Mouse (Mus musculus): Measurements from ENCODE around the gene Cr2.
"Not testable (repeated sequence)": the region's sequence is repeated elsewhere in the genome, so short reads cannot be mapped to it uniquely, and the experiment has no call there.

Cr2 gene

DNA sequence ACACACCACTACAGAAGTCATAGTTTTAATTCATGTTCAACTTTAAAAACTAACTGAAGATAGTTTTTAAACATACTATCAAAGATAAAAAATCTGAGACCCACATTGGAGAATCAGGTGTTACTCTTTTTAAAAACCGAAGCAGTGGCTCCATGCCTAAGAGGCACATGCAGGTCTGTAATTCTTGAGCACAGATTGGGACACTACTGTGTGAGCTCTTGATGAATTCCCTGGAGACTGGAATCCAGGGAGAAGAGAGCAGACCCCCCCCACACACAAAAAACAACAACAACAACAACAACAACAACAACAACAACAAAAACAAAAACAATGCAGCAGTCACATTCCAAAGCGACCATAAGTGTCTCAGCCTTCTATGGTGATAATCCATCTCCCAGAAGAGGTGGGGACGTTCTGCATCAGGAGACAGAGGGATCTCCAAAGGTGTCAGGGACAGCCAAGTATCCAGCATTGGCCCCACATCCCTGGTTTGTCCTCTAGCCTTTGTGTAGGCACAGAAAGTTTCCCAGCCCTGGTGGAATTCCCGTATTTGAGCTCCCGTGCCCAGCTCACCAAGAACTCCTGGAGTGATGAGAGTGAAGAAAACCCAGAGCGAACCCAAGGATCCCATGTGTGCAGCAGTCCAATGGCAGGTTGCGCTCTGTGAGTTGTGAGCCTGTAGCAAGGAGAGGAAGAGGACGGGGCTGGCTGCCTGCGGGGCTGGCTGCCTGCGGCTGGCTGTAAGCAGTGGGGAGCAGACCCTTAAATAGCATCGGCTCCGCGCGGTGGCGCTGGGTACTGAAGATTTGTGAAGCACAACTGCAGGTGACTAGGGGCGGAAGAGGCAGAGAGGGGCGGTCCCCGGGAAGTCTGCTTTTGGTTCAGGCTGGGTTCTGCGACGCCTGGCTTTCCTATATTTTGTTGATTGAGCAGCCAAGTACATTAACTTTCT is at the start of gene Cr2:
TSS of gene Cr2 (minus strand) at position 737 of the 952 bp plus-strand sequence.
- in situ Hi-C loops (cut with MboI; ENCODE audit: low pct_unique_long_range_greater_than_20kb in 1 of 2, low sequenced_read_pairs in 2 of 2, unreplicated experiment in 1 of 2): no loop called here

- in situ Hi-C loops (cut with MboI; ENCODE audit: low pct_unique_long_range_greater_than_20kb in 1 of 2, low sequenced_read_pairs in 2 of 2, unreplicated experiment in 1 of 2): no loop called here
These were observed 45.3 kb upstream of the Cr2 start for GRCm38 (mm10) chr1:195221781-195222180.

GRCm38 (mm10) chr1:195212851-195213250 is 36.3 kb upstream of the Cr2 start:
- in situ Hi-C loops (cut with MboI; ENCODE audit: low pct_unique_long_range_greater_than_20kb in 1 of 2, low sequenced_read_pairs in 2 of 2, unreplicated experiment in 1 of 2): not testable (repeated sequence)

- in situ Hi-C loops (cut with MboI; ENCODE audit: low pct_unique_long_range_greater_than_20kb in 1 of 2, low sequenced_read_pairs in 2 of 2, unreplicated experiment in 1 of 2): no loop called here
These were observed 8.2 kb upstream of the Cr2 start for GRCm38 (mm10) chr1:195184746-195185145.

- in situ Hi-C loops (cut with MboI; ENCODE audit: low pct_unique_long_range_greater_than_20kb in 1 of 2, low sequenced_read_pairs in 2 of 2, unreplicated experiment in 1 of 2): no loop called here
These were observed 11.3 kb downstream of the Cr2 start for GRCm38 (mm10) chr1:195164996-195165755.

GRCm38 (mm10) chr1:195132070-195132469 is 44.4 kb downstream of the Cr2 start:
- in situ Hi-C loops (cut with MboI; ENCODE audit: low pct_unique_long_range_greater_than_20kb in 1 of 2, low sequenced_read_pairs in 2 of 2, unreplicated experiment in 1 of 2): no loop called here

DNA sequence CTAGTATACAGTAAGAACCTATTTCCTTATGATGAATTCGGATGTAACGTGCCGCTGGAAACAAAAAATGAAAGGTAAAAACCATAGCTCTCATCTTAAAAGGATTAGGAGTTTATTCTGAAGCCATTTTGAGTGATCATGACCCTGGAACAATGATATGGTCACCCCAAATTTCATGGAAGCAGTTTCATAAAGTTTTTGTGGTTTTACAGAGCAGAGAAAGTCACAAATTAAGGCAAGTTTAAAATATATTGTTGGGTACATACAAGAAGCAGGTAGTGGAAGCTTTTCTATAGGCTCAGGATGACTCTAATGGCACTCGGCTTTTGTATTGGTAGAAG is 44.9 kb downstream of the Cr2 start:
- in situ Hi-C loops (cut with MboI; ENCODE audit: low pct_unique_long_range_greater_than_20kb in 1 of 2, low sequenced_read_pairs in 2 of 2, unreplicated experiment in 1 of 2): no loop called here

GRCm38 (mm10) chr1:195130953-195131674 is 45.4 kb downstream of the Cr2 start, which contains the start of gene Cr1l:
Gene Cr1l (minus strand): TSS chr1:195131586.
- in situ Hi-C loops (cut with MboI; ENCODE audit: low pct_unique_long_range_greater_than_20kb in 1 of 2, low sequenced_read_pairs in 2 of 2, unreplicated experiment in 1 of 2): no loop called here

DNA sequence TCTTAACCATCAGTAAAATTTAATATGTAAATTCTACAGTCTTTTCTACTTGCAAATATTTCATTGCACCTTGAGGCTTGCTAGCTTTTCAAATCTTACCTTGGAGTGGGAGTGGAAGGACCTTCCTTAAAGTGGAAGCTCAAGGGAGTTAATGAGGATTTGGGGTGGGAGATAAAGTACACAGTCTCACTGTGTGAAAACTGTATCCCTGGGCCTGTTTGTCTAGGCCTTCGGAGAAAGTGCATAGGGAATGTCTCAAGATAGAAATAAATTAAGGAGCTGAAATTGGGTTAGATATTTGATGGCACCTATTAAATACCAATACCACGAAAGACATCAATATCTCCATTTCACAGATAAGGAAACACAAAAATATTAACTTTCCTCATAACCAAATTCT is 46.0 kb downstream of the Cr2 start:
- in situ Hi-C loops (cut with MboI; ENCODE audit: low pct_unique_long_range_greater_than_20kb in 1 of 2, low sequenced_read_pairs in 2 of 2, unreplicated experiment in 1 of 2): no loop called here

DNA sequence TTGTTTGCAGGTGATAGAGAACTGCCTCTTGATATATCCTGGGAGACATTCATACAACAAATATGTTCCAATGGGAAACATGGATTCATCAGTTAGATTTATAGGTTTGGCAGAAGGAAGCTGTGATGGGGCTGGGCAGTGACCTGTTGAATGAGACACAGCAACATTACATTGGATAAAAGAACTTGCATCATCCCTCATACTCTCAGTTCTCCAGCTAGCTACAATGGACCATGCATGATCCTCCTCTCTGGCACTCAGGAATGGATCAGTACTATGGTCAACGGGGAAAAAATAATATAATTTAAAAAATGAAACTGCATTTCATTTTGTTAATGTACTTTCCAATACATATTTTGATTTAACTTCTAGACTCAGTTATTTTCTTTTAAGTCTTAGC is 46.6 kb downstream of the Cr2 start:
- in situ Hi-C loops (cut with MboI; ENCODE audit: low pct_unique_long_range_greater_than_20kb in 1 of 2, low sequenced_read_pairs in 2 of 2, unreplicated experiment in 1 of 2): no loop called here

DNA sequence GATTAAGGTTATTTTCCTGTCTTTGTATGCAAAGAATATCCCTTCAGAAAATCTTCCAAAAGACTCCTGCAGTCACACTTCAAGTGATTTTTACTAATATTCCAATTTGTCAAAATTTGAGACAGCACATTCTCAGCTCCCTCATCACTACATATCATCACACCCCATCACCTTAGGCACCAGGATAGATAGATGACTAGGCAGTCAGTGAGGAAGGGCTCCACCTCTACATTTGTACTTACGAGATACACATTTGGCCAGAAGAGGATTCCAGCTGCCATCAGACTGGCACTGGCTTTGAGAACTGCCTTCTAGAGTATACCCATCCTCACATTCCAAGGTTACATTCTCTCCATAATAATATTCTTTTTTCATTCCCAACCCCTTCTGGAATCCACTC is 62.1 kb downstream of the Cr2 start:
- in situ Hi-C loops (cut with MboI; ENCODE audit: low pct_unique_long_range_greater_than_20kb in 1 of 2, low sequenced_read_pairs in 2 of 2, unreplicated experiment in 1 of 2): no loop called here

GRCm38 (mm10) chr1:195113621-195114020 is 62.9 kb downstream of the Cr2 start:
- in situ Hi-C loops (cut with MboI; ENCODE audit: low pct_unique_long_range_greater_than_20kb in 1 of 2, low sequenced_read_pairs in 2 of 2, unreplicated experiment in 1 of 2): no loop called here

DNA sequence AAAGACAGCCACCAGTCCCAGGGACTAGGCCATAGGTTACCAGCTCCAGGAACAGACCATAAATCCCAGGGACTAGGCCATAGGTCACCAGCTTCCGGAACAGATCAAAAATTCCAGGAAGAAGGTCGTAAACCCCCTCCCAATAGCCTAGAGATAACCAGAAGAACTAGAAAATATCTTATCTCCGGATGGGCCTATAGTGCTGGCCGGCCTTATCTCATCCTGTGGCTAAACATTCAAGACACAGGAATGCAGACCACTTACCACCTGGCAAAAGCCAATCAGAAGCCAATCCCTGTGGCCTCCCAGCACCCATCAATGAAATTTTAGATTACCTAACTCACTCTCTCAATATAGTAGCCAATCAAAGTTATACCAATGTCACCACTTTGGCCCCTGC is 75.8 kb downstream of the Cr2 start:
- in situ Hi-C loops (cut with MboI; ENCODE audit: low pct_unique_long_range_greater_than_20kb in 1 of 2, low sequenced_read_pairs in 2 of 2, unreplicated experiment in 1 of 2): no loop called here

GRCm38 (mm10) chr1:195098004-195098403 is 78.5 kb downstream of the Cr2 start:
- in situ Hi-C loops (cut with MboI; ENCODE audit: low pct_unique_long_range_greater_than_20kb in 1 of 2, low sequenced_read_pairs in 2 of 2, unreplicated experiment in 1 of 2): no loop called here

- in situ Hi-C loops (cut with MboI; ENCODE audit: low pct_unique_long_range_greater_than_20kb in 1 of 2, low sequenced_read_pairs in 2 of 2, unreplicated experiment in 1 of 2): no loop called here
These were observed 84.2 kb downstream of the Cr2 start, which contains the start of gene Cd46 for GRCm38 (mm10) chr1:195092220-195092720. Gene Cd46 (minus strand): TSS chr1:195092249.

DNA sequence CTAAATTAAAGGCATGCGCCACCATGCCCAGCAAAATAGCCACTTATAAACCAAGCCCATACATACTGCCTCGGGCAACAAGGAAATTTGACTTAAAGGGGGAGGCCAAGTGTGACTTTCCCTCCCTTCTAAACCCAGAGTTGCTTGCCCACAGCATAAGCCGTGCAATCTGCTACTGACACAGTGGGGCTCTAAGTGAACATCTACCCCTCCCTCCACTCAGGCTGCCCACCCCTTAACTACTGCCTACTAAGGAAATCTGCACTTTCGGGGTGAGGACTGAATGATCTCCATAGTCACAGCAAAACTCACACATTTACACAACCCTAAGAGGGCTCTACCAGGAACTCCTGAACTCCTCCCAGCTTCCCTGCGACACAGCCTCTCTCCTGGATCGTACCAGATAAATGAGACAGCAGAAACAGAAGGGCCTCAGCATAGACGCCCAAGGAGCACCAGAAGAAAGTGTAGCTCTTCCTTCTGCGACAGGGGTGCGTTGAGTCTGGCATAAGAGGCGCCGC is 84.8 kb downstream of the Cr2 start:
- in situ Hi-C loops (cut with MboI; ENCODE audit: low pct_unique_long_range_greater_than_20kb in 1 of 2, low sequenced_read_pairs in 2 of 2, unreplicated experiment in 1 of 2): no loop called here
